Mouse (Mus musculus): ENCODE data around the gene Clic3.

GRCm38 (mm10) chr2:25502726-25503125 lies 46.1 kb downstream of the Clic3 start:
- TF ChIP-seq E2F4 (IDR thresholded peaks at IDR 0.05; ENCODE audit: borderline replicate concordance, low read depth, low read length) (no peak), UBTF (IDR thresholded peaks at IDR 0.05; ENCODE audit: borderline replicate concordance, insufficient read depth, low read depth, low read length) (no peak), RCOR1 (IDR thresholded peaks at IDR 0.05; ENCODE audit: low read depth, low read length) (no peak), ZC3H11A (IDR thresholded peaks at IDR 0.05; ENCODE audit: low read depth, low read length) (no peak), POLR2AphosphoS5 (IDR thresholded peaks at IDR 0.05; ENCODE audit: borderline replicate concordance, low read depth, low read length) (no peak)
